Mouse (Mus musculus) gastrocnemius, adult 18-20 months (tissue): ENCODE measurements around the gene Iqgap3. TPM values are rescaled to one million over a fixed set of nuclear protein-coding genes. Genes with fewer than 3 reads are reported as not detected.

Experiments
- DNase-seq: peaks from one replicate; pipeline ENCODE4 v3.0.0; 2021; ENCODE audit warnings: low spot score
- long read RNA-seq, 2 experiments: library from polyadenylated mRNA; stranded (forward); transcript quantifications; one replicate each; pipeline ENCODE4 v2.0.0; 2021
- total RNA-seq, 2 experiments: library from RNA; stranded (reverse); gene quantifications; 2 replicates each; pipeline ENCODE4 v1.2.3; 2021

Iqgap3 gene
- total RNA-seq, result under 1 TPM; 0.21 to 0.39 TPM
- long read RNA-seq, experiment 1, result 0 reads
- long read RNA-seq, experiment 2, result 0 reads

DNA sequence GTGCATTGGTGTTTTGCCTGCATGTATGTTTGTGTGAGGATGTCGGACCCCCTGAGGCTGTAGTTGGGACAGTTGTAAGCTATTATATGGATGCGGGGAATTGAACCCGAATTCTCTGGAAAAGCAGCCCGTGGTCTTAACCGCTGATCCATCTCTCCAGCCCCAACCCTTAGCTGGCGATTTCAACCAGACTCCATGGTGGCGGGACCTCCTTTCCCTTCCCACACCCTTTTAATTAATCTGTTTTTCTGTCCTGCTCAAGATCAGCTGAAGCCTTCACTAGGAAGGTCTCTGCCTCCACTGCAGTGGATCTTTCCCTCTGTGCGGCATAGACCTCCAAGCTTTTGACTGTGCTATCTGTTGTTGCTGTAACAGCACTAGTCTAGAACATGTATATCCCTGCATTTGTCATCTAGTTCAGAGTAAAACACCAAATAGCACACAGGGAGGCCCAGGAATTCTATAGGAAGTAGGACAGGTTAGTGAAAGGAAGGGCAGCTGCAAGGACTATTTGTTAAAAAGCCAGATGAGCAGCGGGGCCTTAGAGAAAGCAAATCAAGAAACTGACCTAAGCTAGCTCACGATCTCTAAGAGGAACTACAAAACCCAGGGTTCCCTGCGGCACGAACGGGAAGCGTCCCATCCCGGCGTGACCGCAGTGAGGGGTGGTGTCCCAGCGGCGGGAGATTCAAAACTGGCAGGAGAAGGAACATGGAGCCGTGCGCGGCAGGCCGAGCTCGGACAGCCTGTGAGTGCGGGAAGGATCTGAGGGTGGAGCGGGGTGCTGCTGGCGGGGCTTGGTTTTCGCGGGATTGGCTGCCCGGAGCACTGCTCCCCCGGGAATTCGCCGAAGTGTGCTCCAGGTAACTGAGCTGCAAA lies at the start of gene Iqgap3:
TSS of gene Iqgap3 (plus strand) at position 627 of the 879 bp plus-strand sequence.
- DNase-seq, result peak; percentile 93

DNA sequence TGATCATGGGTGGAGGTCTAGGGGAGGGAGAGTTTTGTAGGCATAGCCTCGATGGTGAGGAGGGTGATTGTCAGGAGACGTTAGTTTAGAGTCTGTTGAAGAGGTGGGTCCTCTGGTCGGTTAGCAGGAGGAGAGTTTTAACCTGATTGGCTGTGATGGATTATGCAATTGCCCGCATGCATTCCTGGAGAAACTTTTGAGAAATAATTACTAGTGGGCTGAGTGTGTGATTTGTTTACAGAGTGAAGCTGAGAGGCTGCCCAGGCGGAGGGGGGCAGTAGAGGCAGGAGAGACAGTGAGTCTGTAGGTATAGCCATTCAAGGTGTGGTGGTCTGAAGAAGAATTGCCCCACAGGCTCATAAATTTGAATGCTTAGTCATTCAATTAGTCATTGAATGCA lies 48.3 kb upstream of the Iqgap3 start:
- no peak for DNase-seq

GRCm38 (mm10) chr3:88035561-88036293 lies 46.0 kb upstream of the Iqgap3 start:
- DNase-seq, result no peak

DNA sequence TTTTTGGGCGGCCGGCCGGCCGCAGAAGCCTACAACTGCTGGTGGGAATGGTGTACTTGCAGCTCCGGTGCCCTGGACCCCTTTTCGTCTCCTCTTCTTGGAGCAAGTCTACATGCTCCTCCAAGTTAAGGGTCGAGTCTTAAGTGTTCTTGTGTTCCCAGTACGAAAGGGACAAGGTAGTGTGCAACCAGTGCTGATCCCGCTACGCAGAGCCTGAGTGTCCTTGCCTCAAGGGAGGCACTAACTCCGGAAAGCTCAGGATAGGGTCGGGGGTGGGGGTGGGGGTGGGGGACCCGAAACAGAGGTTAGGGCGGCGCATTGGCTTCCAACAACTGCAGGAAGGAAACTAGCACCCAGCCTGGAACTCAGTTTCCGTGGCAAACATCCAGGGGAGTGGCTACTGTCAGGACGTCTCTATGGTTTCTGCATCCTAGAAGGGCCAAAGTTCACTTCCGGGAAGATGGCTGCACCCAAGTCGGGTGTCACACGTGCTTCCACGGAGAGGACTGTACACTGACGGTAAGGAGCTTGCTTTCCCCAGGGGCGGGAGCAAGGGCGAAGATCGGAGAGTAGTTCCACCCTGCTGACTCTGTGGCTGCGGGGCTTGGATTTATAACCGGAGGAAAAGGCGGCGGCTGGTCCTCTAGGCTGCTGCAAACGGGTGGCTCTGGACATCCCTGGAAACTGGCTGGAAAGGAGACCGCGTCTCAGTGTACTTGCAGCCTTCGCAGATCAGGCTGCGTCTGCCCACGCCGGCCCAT lies 38.9 kb upstream of the Iqgap3 start, which contains the start of gene Gpatch4:
TSS of gene Gpatch4 (plus strand) at position 448 of the 761 bp plus-strand sequence.
- peak; percentile 95 for DNase-seq

DNA sequence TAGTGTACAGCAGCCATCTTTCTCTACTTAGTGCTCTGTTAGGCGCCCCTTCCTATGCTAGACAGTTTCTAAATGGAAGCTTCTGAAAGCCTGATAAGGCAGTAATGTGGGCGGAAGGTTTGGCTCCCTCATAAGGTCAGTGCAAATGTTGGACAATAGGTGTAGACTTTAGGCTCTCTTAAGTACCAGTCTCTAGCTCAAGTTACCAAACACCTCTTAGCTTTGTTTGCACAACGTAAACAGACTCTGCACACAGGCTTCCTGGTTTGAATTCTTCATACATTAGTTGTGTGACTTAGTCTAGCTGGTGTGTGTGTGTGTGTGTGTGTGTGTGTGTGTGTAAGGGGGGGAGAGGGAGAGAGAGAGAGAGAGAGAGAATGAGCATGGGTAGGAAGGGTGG lies 32.2 kb upstream of the Iqgap3 start:
- DNase-seq, result no peak

GRCm38 (mm10) chr3:88057030-88057429 lies 24.7 kb upstream of the Iqgap3 start:
- DNase-seq, result no peak

DNA sequence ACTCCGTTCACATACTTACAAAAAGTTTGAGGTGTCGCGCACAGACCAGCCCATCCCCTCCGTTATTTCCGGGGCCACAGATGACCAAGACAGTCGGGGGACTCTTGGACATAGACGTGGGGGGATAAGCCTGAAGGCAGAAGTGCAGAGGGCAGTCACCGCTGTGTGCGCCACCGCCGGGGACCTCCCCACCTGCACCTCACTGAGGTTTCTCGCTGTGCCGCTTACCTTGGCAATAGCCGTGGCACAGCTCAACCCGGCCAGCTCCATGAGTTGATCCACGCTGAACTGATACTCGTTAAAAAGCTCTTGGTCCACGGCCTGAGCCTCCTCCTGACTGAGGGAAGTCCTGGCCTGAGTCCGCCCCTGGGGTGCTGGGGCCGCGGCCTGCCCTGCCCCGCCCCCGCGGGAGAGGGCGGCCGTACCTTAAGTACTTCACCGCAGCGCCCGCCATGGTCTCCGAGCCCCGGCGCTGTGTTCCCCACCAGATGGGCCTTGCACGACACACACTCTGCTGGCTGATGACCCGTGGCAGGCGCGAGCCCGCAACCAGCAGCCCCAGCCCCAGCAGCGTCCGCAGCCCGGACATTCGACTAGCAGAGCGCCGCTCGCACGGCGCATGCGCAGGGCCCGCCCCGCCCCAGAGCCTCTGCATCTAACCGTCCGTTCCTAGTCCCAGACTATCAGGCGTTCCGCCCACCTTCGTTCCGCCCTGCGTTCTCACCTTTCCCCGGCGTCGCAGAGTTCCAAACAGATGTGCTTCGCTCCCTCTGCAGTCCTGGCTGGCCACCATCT lies 23.7 kb upstream of the Iqgap3 start, which contains the start of gene Naxe:
TSS of gene Naxe (minus strand) at position 594 of the 795 bp plus-strand sequence.
- peak; percentile 80 for DNase-seq

DNA sequence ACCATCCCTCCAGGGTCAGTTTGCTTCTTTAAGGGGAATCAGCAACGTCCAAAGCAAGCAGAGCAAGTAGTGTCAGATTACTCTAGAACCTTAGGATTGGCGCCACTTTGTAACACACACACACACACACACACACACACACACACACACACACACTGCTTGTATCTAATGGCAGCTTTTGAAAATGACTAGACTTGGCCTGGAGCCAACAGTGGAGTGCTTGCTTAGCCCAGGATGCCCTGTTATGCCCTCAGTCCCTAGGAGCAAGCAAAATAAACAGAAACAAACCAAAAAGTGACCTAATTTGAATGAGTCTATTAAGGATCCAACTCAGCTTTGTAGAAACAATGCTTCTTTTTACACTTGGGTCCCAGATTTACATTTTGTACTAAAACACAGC lies 13.4 kb upstream of the Iqgap3 start:
- no peak for DNase-seq

GRCm38 (mm10) chr3:88071783-88072182 lies 10.0 kb upstream of the Iqgap3 start:
- DNase-seq, result peak; percentile 91

DNA sequence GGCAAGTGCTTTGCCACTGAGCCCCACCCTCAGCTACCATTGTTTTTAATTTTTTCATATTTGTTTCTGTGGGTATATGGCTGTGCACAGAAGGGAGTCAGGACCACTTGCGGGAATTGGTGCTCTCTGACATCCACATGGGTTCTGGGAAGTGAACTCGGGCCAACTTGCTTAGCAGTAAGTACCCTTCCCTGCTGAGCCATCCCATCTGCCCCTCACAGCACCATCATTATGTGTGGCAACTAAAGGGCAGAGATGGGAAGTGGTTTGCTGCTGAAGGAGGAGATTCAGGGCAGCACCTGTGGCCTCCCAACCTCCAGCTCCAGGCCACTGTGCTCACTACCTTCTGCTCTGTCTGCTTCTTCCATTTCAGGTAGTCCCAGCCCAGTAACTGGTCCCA lies 8.1 kb upstream of the Iqgap3 start:
- DNase-seq, result no peak

DNA sequence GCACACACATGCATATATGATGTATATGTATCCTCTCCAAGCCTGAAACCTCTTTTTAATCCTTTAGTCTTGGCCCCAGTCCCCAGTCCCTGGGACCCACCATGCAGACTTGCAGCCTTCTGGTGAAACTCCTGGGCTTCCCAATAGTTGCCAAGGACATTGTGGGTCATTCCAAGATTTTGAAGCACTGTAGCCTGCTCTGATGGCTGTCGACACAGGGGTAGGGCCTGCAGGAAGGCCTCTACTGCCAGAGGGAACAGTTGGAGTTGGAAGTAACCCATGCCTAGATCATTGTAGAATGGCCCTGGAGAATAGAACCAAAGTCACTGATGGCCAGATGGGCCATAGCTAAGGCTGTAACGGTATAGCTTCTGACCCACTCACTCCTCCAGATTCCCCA lies 7.4 kb upstream of the Iqgap3 start:
- DNase-seq, result no peak

DNA sequence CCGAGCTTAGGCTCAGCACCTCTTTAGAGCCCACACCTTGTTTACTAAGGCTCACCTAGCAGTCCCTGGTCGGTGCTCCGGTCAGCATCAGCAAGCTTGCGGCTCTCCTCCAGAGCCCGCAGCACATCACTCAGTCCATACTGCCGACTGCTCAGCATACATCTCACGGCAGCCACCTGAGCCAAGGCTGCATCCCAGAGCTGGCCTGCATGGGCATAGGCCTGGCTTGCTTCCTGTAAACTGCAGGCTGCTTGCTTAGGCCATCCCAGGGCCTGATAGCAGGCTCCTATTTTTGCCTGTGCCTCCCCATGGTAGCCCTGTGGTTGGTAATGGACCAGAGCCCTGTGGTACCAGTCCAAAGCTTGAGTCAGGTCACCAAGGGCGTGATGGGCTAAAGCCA lies 7.0 kb upstream of the Iqgap3 start:
- no peak for DNase-seq

- DNase-seq, result no peak
Measured at GRCm38 (mm10) chr3:88077441-88077840, 4.3 kb upstream of the Iqgap3 start.

DNA sequence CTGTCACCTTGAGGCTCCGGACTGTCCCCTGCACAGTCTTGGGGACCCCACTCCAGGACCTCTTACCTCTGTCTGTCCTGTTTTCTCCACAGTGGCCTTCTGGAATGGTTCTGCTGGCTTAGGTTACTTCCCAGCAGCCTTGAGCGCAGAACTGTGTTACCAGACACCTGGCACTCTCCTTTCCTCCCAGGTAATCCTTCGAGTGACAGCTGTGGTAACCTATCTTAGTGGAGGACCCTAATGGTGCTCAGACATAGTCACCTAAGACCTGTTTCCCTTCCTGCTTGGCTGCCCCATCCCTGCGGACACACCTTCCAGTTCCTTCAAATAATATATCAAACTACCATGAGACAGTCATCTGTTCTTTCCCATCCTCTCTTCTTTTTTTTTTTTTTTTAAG lies 3.6 kb upstream of the Iqgap3 start, which contains the start of gene Ttc24:
TSS of gene Ttc24 (minus strand) at position 101 of the 400 bp plus-strand sequence.
- no peak for DNase-seq

GRCm38 (mm10) chr3:88082224-88082618 lies 450 bp downstream of the Iqgap3 start:
- no peak for DNase-seq

- DNase-seq, result no peak
Measured at GRCm38 (mm10) chr3:88082663-88083062, 892 bp downstream of the Iqgap3 start.

DNA sequence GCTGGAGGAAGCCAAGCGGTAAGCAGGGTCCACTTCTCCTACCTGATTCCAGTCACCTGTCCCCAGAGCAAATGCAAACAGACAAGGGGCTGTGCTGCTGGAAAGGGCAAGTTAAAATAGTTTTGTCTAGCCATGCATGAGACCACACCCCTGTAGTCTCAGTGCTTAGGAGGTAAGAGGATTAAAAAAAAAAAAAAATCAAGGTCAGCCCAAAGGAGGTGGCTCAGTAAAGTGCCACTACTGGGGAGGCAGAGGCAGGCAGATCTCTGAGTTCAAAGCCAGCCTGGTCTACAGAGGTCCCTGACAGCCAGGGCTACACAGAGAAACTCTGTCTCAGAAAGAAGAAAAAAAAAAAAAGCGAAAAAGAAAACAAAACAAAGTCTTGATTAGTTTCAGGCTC lies 2.2 kb downstream of the Iqgap3 start:
- no peak for DNase-seq

DNA sequence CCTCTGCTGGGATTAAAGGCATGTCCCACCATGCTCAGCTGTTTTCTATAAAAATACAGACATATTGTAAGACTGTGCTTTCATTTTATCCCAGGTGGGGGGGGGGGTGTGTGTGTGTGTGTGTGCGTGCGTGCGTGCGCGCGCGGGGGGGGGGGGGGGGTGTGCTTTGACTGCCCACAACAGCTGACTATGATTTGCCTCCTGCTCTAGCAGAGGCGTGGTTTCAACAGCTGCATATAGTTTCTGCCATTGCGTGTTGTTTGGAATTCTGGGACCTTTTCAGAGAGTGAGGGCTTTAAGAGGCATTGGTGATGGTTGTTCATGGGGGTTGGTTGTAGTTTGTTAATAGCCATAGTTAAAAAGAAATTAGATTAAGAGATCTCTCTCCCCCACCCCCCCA lies 3.7 kb downstream of the Iqgap3 start:
- no peak for DNase-seq

GRCm38 (mm10) chr3:88087688-88088087 lies 5.9 kb downstream of the Iqgap3 start:
- DNase-seq, result no peak

DNA sequence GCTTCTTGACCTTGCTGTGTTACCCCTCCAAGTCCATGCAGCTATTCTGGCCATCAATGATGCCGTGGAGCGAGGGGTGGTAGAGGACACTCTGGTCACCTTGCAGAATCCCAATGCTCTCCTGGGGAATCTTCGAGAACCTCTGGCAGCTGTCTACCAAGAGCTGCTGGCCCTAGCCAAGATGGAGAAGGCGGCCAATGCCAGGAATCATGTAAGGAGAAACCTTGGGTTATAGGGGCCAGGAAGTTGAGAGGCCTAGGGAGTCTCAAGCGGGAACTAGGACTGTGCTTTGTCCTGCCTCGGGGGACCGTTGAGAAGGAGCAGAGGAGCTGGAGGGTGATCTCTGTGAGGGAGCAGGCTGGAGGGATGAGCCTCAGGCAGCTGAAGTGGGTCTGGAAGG lies 8.3 kb downstream of the Iqgap3 start:
- peak; percentile 50 for DNase-seq

- no peak for DNase-seq
Measured at GRCm38 (mm10) chr3:88090616-88091015, 8.8 kb downstream of the Iqgap3 start.
